Mouse (Mus musculus): ENCODE data around the gene Klf5.

GRCm38 (mm10) chr14:99309606-99310005 lies 11.1 kb downstream of the Klf5 start:
- no peak for TF ChIP-seq CTCF (IDR thresholded peaks at IDR 0.05; ENCODE audit: low read depth)
- no peak for TF ChIP-seq EP300 (IDR thresholded peaks at IDR 0.05; ENCODE audit: low read depth)
